Mouse (Mus musculus): ENCODE results near the gene Tex29.

- TF ChIP-seq ZNF384 (IDR thresholded peaks at IDR 0.05; ENCODE audit: low read depth, low read length) (no peak), HCFC1 (IDR thresholded peaks at IDR 0.05; ENCODE audit: borderline replicate concordance, insufficient read depth, low read length) (no peak), CHD2 (IDR thresholded peaks at IDR 0.05; ENCODE audit: low read depth, low read length) (no peak), ZC3H11A (IDR thresholded peaks at IDR 0.05; ENCODE audit: borderline replicate concordance, low read depth, low read length) (no peak)
Measured at GRCm38 (mm10) chr8:11840174-11840573, at the start of gene Tex29.
